Mouse (Mus musculus) hindbrain, postnatal 0 days (tissue): ENCODE results near the gene Fgfr2. TPM values are rescaled to one million over a fixed set of nuclear protein-coding genes. Genes with fewer than 3 reads are reported as not detected.

ENCODE experiments used
- ATAC-seq: fragments of 200-750 bp; cut with Nextera tagmentation; 2 replicates; pipeline ENCODE4 v1.8.0; 2017; ENCODE audit warnings: mild to moderate bottlenecking, moderate TSS enrichment, moderate library complexity
- DNase-seq: peaks from one replicate; pipeline ENCODE4 v3.0.0-alpha.2; 2015; ENCODE audit warnings: low spot score
- H3K27ac ChIP-seq: fragments of 300-500 bp; sonication (generic); 2 replicates; pipeline ENCODE4 v1.5.1; 2014; ENCODE audit warnings: mild to moderate bottlenecking
- H3K27me3 ChIP-seq: fragments of 300-500 bp; sonication (generic); 2 replicates; pipeline ENCODE4 v1.6.1; 2014; ENCODE audit warnings: low read length, mixed read lengths; ENCODE audit not compliant: insufficient read depth
- H3K36me3 ChIP-seq: fragments of 300-500 bp; sonication (generic); 2 replicates; pipeline ENCODE4 v1.6.1; 2014; ENCODE audit warnings: low read length, mixed read lengths; ENCODE audit not compliant: insufficient read depth
- H3K4me1 ChIP-seq: fragments of 300-500 bp; sonication (generic); 2 replicates; pipeline ENCODE4 v1.6.1; 2014; ENCODE audit warnings: antibody characterized with exemption, low read length, mixed read lengths; ENCODE audit not compliant: insufficient read depth
- H3K4me2 ChIP-seq: fragments of 300-500 bp; sonication (generic); 2 replicates; pipeline ENCODE4 v1.6.1; 2014; ENCODE audit warnings: low read depth, mild to moderate bottlenecking, low read length, moderate library complexity, mixed read lengths
- H3K4me3 ChIP-seq: fragments of 300-500 bp; sonication (generic); 2 replicates; pipeline ENCODE4 v1.5.1; 2014; ENCODE audit warnings: low read length
- H3K9ac ChIP-seq: fragments of 300-500 bp; sonication (generic); replicated peaks from 2 replicates; pipeline ENCODE4 v1.6.1; 2014; ENCODE audit warnings: mild to moderate bottlenecking, low read length, moderate library complexity, mixed read lengths
- H3K9me3 ChIP-seq: fragments of 300-500 bp; sonication (generic); 2 replicates; pipeline ENCODE4 v1.6.1; 2016; ENCODE audit warnings: low read length, mixed read lengths
- CTCF ChIP-seq: IDR thresholded peaks from 2 replicates; pipeline ENCODE4 v1.5.1; 2016; ENCODE audit warnings: antibody characterized with exemption, control low read depth, low read depth
- WGBS: fragments of 180-500 bp; shearing (Covaris S2); extraction: QIAGEN DNeasy Blood & Tissue Kit; methylation state at CpG from one replicate; pipeline ENCODE4 v1.1.7; 2014; 5-methylcytosine and 5-hydroxymethylcytosine counted together
- polyA plus RNA-seq: library from polyadenylated mRNA; unstranded; fragments of >200 nt; fragmentation: Nextera tagmentation; extraction: Ambion mirVana; gene quantifications from 2 replicates; pipeline ENCODE4 v1.2.1, GENCODE M21; 2015
- total RNA-seq: library from RNA; depleted of rRNA; stranded (reverse); fragments of >200 nt; gene quantifications from 2 replicates; pipeline ENCODE4 v1.2.3, GENCODE M21; 2014

The Fgfr2 gene
- total and polyA plus RNA-seq, 2 experiments from 2014 or later: 17.3 to 49.0 TPM

GRCm38 (mm10) chr7:132977981-132978380, 145.2 kb downstream of the Fgfr2 start:
- Histone ChIP-seq H3K4me1 (no peaks in the 10 kb centered on the region), H3K9me3 (no peaks in the 10 kb centered on the region), H3K9ac (no peak overlapping the region), H3K27ac (no peak overlapping the region), H3K27me3 (no peaks in the 10 kb centered on the region), H3K4me2 (no peak overlapping the region), H3K4me3 (no peak overlapping the region), H3K36me3 (peaks cover 22% of the 10 kb centered on the region)
- DNase-seq (no peak), ATAC-seq (no peak)
- whole genome bisulfite sequencing: 96% methylated on average over 2 of the region's 2 CpGs
- TF ChIP-seq CTCF: no peak

GRCm38 (mm10) chr7:132976079-132976478, 147.1 kb downstream of the Fgfr2 start:
- peaks cover 15% of the 10 kb centered on the region for H3K36me3 ChIP-seq
- ATAC-seq: no peak
- H3K27me3 ChIP-seq: no peaks in the 10 kb centered on the region
- no peak for TF ChIP-seq CTCF
- no peak overlapping the region for H3K9ac ChIP-seq
- WGBS: 60% methylated on average over 2 of the region's 2 CpGs
- no peak overlapping the region for H3K4me2 ChIP-seq
- no peaks in the 10 kb centered on the region for H3K9me3 ChIP-seq
- no peak for DNase-seq
- no peak overlapping the region for H3K4me3 ChIP-seq
- H3K27ac ChIP-seq: no peak overlapping the region
- no peaks in the 10 kb centered on the region for H3K4me1 ChIP-seq

- H3K9ac ChIP-seq: no peak overlapping the region
- no peaks in the 10 kb centered on the region for H3K9me3 ChIP-seq
- 90% methylated on average over 2 of the region's 2 CpGs for WGBS
- no peak for TF ChIP-seq CTCF
- H3K4me2 ChIP-seq: no peak overlapping the region
- H3K4me3 ChIP-seq: no peak overlapping the region
- H3K27ac ChIP-seq: no peak overlapping the region
- no peaks in the 10 kb centered on the region for H3K4me1 ChIP-seq
- DNase-seq (no peak), ATAC-seq (no peak)
- H3K36me3 ChIP-seq: peaks cover 11% of the 10 kb centered on the region; the same call in 1 of the 2 replicates
- H3K27me3 ChIP-seq: no peaks in the 10 kb centered on the region
These were observed 151.1 kb downstream of the Fgfr2 start for GRCm38 (mm10) chr7:132972079-132972478.

GRCm38 (mm10) chr7:132965707-132966106, 157.4 kb downstream of the Fgfr2 start:
- no peaks in the 10 kb centered on the region for H3K4me1 ChIP-seq
- 84% methylated on average over 2 of the region's 2 CpGs for WGBS
- peak; percentile 8; the same call in 1 of the 2 replicates for TF ChIP-seq CTCF
- H3K4me3 ChIP-seq: no peak overlapping the region
- no peak overlapping the region for H3K9ac ChIP-seq
- ATAC-seq: no peak
- DNase-seq: no peak
- H3K27me3 ChIP-seq: no peaks in the 10 kb centered on the region
- no peaks in the 10 kb centered on the region; the same call in 1 of the 2 replicates for H3K36me3 ChIP-seq
- H3K27ac ChIP-seq: no peak overlapping the region
- H3K4me2 ChIP-seq: no peak overlapping the region
- no peaks in the 10 kb centered on the region for H3K9me3 ChIP-seq

GRCm38 (mm10) chr7:132964395-132964794, 158.8 kb downstream of the Fgfr2 start:
- no peaks in the 10 kb centered on the region for H3K4me1 ChIP-seq
- no peak for DNase-seq
- H3K9me3 ChIP-seq: no peaks in the 10 kb centered on the region
- WGBS: 91% methylated on average over 3 of the region's 3 CpGs
- no peaks in the 10 kb centered on the region for H3K27me3 ChIP-seq
- H3K4me2 ChIP-seq: no peak overlapping the region
- no peak overlapping the region for H3K9ac ChIP-seq
- ATAC-seq: no peak
- H3K4me3 ChIP-seq: no peak overlapping the region
- no peaks in the 10 kb centered on the region; the same call in 1 of the 2 replicates for H3K36me3 ChIP-seq
- no peak overlapping the region for H3K27ac ChIP-seq
- TF ChIP-seq CTCF: no peak

- Histone ChIP-seq H3K36me3 (no peaks in the 10 kb centered on the region), H3K9ac (no peak overlapping the region), H3K9me3 (no peaks in the 10 kb centered on the region), H3K4me1 (no peaks in the 10 kb centered on the region), H3K4me2 (no peak overlapping the region), H3K4me3 (no peak overlapping the region), H3K27ac (no peak overlapping the region), H3K27me3 (no peaks in the 10 kb centered on the region)
- 94% methylated on average over 3 of the region's 3 CpGs for WGBS
- DNase-seq: no peak
- no peak for TF ChIP-seq CTCF
- no peak for ATAC-seq
These were observed 172.5 kb downstream of the Fgfr2 start for GRCm38 (mm10) chr7:132950613-132951012.

- no peaks in the 10 kb centered on the region for H3K27me3 ChIP-seq
- ATAC-seq: no peak
- H3K4me1 ChIP-seq: no peaks in the 10 kb centered on the region
- no peaks in the 10 kb centered on the region for H3K9me3 ChIP-seq
- H3K36me3 ChIP-seq: no peaks in the 10 kb centered on the region
- no peak overlapping the region for H3K4me3 ChIP-seq
- H3K4me2 ChIP-seq: no peak overlapping the region
- WGBS: 80% methylated on average over 4 of the region's 4 CpGs
- H3K9ac ChIP-seq: no peak overlapping the region
- H3K27ac ChIP-seq: no peak overlapping the region
- no peak for DNase-seq
- no peak for TF ChIP-seq CTCF
These were observed 173.2 kb downstream of the Fgfr2 start for GRCm38 (mm10) chr7:132949968-132950367.
